Mouse (Mus musculus) CD4-positive, CD25-positive, alpha-beta regulatory T cell, adult 4 months (primary cell): ENCODE data around the gene Ccdc170. TPM values are rescaled to one million over a fixed set of nuclear protein-coding genes. Genes with fewer than 3 reads are reported as not detected.
"Not testable (repeated sequence)": the region's sequence is repeated elsewhere in the genome, so short reads cannot be mapped to it uniquely, and the experiment has no call there.

Source experiments
- ATAC-seq: one replicate; pipeline ENCODE4 v1.8.0; 2017
- polyA plus RNA-seq, 2 experiments: library from polyadenylated mRNA; unstranded; fragments of 100-300 nt; shearing (Covaris generic); gene quantifications; one replicate each; pipeline ENCODE4 v1.2.1; 2017

The Ccdc170 gene
- under 1 TPM; 0.27 to 0.95 TPM for polyA plus RNA-seq

DNA sequence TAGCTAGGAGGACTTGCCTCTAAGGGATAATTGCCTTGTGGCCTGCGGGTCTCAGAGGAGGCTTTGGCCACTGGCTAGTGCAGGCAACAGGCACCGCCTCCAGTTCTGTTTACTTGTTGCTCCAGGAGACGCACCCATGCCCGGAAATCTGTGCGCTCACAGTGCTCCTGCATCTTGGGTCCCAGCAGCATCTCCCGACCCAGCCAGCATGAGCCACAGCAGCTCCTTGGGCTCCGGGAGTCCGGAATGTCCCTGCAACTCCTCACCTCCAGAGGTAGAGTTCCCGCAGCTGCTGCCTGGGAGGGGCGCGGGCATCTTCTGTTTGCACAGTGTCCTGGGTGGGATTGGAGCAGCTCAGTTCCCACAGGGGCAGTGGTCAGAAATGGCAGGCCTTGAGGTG lies at the start of gene Ccdc170:
Gene Ccdc170 (plus strand): TSS at position 148 of the 400 bp plus-strand sequence.
- no peak for ATAC-seq

DNA sequence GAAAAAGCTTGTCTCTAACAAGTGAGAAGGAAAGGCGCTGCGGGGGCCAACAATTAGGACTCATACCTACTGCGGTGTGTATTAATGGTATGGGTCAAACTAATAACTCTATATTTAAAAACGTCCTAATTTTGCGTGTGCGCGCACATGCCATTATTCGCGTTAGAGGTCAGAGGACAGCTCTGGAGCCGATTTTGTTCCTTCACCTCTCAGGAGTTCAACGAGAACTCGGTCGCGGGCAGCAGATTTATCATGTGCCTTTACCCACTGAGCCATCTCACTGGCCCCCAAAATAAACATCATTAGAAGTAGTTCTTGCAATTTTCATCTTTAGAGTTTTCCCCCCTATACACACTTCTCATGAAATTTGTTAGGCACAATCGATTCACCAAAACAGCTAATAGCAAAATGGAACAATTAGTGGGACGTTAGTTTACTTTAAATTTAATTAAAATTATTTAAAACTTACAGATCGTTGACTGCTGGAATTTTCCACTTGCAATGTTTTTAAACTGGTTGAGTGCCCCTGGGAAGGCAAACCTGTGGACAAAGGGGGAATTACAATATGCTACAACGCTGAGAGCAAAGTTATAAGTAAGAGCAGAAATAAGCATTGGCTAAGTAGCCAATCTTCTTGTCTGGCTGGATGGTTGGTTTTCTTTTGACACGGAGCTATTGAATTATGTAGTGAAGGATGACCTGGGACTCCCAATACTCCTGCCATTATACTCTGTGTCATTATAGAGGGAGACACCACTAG lies 49.1 kb upstream of the Ccdc170 start:
- ATAC-seq = no peak

DNA sequence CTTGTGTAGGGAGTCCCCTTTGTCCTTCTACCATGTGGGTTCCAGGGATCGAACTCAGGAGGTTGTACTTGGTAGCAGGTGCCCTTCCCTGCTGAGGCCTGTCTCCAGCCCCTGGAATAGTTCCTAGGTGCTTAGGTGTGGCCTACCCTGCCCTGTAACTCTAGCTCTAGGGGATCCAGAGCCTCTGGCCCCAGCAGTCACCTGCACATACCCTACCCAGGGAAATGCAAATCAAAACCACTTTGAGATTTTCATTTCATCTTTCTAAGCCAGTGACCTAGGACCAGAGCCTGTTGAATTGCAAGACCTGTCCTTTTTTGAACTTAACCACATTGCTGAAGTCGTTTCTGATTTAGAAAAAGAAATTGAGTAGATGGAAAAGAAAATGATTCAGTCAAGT lies 48.4 kb upstream of the Ccdc170 start:
- ATAC-seq = not testable (repeated sequence)

DNA sequence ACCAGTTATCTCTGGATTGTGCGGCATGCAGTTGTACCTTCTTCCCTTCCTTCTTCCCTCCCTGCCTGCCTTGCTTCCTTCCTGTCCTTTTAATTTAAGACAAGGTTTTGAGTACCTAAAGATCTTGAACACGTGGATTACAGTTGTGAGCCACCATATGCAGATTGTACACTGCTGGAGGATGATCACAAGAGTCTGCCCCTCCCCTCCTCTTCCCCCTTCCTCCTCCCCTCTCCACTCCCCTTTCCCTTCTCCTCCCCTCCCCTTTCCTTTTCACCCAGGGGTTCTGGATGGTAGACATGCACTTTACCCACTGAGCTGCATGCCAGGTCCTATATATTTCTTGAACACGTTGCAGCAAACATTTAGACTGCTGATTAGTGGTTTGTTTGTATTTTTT lies 46.9 kb upstream of the Ccdc170 start:
- ATAC-seq = no peak

DNA sequence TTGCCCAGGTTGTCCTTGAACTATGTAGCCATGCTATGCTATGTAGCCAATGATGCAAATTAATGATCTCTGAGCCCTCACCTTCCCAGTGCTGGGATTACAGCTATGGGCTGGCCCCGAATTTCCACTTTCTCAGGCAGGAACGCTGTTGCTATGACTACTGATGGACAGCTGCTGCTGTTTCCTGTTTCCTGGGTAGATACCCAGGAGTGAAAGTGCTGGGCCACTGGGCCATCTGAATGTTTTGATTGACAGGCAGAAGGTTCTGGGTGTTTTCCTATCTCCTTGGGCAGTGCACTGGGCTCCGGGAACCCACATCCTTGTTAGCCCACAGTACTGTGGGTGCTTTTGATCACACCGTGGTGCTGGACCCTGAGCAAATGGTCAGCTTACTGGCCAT lies 25.9 kb upstream of the Ccdc170 start:
- ATAC-seq = peak; percentile 66

DNA sequence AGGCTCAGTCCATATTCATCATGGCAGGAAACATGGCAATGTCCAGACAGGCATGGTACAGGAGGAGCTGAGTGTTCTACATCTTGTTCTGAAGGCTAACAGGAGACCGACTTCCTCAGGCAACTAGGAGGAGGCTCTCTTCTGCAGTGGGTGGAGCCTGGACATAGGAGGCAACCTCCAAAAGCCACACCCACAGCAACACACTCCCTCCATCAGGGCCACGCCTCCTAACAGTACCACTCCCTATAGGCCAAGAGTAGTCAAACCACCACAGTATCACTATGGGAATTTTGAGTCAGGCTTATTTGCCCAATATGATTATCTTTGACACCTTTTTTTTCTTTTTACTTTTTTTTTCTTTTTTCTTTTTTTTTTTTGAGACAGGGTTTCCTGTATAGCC lies 22.1 kb upstream of the Ccdc170 start:
- no peak for ATAC-seq

DNA sequence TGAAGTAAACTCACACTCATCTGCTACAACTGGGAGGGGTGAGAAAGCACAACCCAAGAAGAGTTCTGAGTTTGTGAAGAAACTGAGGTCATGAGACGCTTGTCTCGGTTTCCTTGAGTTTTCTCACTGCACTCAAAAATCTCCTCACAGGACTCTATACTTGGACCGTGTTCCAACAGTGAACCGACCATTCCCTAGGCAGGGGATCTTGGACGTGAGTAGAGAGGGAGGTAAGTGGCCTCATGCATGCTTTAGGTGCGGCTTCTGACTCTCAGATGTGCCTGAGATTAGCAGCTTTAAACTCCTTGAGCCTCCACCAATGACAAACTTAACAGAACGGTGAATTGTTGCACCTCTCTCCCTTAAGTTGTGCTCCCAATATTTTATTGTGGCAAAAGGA lies 16.5 kb upstream of the Ccdc170 start:
- ATAC-seq = no peak

DNA sequence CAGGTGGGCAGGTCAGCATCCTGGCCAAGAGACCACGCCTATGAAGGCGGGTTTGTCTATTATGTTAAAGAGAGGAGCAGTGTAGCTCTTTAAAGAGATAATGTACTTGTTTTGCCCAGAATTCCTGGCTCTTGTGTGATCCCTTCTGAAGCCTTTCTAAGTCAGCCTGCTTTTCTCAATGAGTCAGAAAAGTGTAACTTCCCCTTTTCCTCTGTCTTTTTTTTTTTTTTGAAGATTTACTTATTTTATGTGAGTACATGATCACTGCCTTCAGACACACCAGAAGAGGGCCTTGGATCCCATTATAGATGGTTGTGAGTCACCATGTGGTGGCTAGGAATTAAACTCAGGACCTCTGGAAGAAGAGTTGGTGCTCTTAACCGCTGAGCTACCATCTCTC lies 12.9 kb upstream of the Ccdc170 start:
- no peak for ATAC-seq

DNA sequence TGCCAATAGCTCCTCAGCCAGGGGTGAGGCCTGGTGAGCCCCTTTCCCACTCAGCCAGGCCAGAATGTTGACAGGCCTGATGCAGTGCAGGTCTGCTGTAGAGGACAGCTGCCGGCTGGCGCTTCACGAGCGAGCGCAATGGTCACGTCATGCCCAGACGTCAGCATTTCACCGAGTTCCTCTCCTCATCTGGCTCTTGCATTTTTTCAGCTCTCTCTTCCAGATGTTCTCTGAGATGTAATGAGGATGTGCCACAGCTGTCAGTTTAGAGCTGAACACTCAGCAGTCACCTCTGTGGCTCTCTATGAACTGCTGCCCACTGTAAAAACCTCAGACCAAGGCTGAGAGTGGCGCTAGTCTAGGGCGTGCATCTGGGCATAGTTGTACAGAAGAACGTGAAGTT lies 8.7 kb upstream of the Ccdc170 start:
- no peak for ATAC-seq

DNA sequence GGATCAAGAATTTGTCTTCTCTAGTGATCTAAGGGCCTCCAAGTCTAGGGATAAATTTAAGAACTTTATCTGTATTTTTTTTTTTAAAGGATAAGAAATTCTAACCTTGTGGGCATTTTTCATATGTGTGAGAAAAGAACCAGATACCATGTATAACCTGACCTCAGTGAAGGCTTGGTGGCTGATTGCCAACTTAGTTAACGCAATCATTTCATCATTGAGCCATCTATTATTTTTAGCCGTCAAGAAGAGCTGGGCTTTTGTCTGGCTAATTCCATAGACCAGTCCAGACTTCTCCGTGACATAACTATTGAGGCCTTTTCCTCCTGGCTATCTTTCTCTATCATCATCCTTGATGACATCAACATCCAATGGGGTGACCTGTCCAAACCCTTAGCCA lies 6.9 kb upstream of the Ccdc170 start:
- ATAC-seq = no peak

DNA sequence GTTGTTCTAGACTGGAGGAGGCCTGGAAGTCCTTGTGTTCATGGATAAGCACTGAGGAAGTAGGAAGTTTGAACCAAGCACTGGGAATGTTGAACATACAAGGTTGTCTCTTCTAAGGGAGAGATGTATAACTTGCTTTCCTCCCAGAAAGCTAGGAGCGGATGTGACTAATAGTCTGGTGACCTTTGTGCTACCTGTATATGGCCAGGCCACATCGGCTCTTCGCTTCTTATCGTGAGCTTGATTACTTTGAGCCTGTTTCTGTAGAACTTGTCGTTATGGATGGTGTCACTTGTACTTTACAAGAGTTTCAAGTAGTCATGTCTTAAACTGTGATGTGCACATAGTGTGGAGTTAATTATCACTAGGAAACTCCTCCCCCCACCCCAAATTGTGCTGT lies 5.7 kb upstream of the Ccdc170 start:
- no peak for ATAC-seq

DNA sequence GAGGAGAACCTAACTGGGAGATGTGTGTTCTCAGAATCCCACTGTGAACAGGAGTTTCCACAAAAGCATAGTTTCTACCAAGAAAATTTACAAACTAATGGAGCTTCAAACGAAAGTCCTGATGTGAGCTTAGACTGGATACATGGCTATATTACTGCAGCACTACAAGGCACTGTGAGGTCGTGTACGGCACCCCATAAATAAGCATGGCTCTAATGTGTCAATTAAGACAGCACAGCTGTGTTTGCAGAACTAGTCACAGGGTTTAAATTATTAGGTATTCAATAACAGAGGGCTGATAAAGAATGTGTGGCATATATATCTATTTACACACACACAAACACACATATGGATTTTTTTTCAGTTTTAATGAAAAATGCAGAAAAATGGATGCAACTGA lies 1.4 kb upstream of the Ccdc170 start:
- no peak for ATAC-seq

DNA sequence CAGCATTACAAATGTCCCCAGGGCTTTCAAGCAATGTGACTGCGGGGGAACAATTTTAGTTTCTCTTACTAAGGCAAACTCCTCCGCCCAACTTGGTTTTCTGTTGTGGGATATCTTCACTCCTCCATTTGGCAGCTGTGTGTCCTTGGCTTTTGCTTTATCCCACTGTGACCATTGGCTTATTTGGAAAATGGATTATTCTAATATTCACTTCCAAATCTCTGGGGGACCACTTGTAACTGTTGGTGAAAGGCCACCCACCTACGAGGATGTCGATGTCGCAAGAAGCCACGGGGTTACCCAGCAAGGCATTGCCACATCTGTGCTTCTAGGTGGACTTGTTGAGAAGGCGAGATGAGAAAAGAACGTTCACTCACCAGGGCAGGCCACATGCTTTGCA lies 607 bp upstream of the Ccdc170 start:
- no peak for ATAC-seq

DNA sequence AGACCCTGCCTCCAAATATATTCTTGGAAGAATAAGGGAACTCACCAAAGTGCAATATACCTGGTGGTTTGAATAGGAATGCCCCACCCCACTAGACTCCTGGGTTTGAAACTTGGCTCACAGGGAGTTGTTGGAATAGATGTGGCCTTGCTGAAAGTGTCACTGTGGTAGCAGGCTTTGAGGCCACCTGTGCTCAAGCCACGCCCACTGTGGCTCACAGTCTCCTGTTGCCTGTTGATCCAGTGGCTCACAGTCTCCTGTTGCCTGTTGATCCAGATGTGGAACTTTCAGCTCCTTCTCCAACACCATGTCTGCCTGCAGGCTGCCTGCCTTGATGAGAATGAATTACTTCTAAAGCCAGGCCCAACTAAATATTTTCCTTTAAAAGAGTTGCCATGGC lies 1.5 kb downstream of the Ccdc170 start:
- no peak for ATAC-seq

DNA sequence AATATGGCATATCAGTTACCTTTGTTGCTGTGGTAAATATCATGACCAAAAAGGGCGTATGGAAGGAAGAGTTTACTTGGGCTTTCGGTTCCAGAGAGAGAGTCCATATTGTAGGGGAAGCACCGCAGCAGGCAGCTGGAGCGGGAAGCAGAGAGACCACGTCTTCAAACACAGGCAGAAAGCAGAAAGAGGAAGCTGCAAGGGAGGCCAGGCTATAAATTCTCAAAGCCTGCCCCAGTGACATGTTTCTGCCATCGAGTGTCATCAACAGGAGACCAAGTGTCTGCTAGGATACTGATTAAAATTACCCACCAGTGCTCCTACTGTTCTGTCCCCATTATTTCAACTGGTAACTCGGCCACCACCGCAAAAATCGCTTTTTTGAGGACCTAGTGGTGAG lies 2.7 kb downstream of the Ccdc170 start:
- ATAC-seq = no peak

DNA sequence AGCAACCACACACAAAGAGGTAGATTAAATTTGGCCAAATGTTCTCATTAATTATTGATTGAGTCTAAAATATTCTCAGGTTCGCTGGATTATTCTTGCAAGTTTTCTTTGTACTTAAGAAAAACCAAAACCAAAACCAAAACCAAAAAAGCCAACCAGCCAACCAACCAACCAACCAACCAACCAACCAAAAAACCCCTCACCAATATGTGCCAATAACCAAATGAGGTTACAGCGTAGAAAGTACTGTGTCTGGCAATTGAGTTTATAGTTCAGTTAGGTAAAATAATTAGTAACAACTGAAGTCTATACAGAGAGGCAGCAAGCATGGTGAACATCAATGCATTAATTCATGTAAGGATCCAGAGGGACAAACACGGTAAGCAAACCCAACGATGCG lies 7.6 kb downstream of the Ccdc170 start:
- peak; percentile 74 for ATAC-seq

DNA sequence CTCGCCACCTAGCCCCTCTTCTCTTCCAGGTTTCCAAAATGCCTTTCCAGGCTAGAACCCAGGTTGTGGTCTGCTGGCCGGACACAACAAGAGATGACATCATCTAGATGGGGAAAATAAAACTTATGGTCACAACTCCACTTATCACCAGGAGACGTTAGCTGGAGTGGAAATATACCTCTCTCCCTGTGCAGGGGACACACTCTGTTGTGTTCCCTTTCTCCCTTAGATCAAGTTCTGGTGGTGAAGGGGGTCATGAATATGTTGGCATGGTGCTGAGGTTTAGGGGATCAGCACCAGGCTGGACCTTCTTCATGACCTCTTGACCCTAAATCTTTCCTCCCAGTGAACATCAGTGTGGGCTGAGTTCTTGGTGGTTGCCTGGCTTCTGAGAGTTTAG lies 9.0 kb downstream of the Ccdc170 start:
- no peak for ATAC-seq

DNA sequence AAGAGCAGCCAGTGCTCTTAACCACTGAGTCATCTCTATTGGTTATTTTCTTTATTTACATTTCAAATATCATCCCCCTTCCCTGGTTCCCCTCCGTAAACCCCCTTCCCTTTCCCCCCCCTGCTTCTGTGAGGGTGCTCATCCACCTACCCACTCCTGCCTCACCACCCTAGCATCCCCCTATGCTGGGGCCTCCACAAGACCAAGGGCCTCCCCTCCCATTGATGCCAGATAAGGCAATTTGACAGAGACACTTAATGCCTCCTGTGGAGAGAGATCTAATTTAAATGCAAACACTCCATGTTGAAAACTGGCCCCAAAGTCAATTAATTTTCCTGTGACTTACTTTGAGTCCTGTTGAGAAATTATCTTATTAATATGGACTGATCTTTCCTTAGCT lies 9.7 kb downstream of the Ccdc170 start:
- ATAC-seq = no peak

DNA sequence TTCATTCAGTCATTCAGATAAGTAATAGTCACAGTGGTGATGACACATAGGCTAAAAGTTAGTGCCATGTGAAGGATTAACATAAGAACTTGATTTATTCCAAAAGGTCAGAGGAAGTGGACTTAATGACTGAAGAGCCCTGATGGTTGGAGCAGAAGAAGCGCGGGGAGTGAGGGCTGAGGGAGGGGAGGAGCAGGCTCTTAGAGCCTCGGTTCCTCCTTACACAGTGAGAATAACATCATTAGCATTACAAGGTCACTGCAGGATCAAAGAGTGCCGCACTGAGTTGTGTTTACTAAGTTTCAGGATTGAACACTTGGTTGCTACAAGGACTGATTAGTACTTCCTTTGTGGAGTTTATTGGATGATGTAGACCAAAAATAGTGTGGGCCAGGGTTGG lies 10.6 kb downstream of the Ccdc170 start:
- ATAC-seq = no peak

DNA sequence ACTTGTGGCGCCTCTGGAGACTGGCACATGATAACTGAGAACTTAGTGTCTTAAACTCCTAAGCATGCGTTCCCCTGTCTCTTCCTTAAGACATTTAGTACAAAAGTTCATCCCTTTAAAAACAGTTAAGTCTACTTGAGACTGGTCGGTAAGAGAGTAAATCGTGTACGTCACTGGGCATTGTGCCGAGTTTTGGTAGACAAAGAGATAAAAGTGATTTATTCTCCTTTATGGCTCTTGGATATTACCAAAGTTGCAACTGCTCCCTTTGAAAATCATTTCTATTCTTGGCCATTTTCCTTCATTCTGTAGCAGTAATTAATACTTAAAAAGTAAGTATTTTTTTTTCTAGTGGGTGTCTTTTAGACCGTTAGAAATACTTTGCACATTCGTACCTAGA lies 20.9 kb downstream of the Ccdc170 start:
- no peak for ATAC-seq

DNA sequence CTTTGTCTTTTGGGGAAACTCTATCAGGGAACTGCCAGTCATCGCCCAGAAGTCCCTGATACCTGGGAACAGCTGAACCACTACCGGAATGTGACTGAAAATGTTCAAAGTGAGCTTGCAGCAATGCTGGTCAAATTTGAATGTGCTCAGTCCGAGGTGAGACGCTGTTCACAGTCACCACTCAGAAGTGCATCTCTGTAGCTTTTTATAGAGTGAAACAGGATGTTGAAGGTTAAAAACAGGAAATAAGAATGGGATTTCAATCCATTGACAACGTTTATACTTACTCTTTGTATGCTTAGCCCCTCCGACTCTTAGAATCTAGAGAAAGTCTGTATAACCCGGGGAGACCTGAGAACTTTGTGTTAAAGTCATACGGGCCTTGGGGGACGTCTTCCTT lies 30.4 kb downstream of the Ccdc170 start:
- peak; percentile 70 for ATAC-seq

DNA sequence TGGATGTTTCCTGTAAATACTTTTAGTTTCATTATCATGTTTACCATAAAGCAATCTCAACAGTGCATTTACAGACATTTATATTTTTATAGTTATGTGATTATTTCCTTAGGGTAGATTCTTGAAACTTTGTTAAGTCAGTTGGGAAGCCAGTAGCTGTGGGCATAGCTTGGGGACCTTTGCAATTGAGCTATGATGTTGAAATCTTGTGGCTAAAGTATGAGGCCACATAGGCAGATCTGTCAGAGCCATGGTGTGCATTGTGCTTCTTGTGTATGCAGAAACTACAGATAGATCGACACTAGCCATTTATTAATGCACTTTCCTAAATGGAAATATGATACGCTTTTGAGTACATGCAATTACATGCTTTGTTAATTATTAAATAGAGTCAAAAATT lies 35.3 kb downstream of the Ccdc170 start:
- no peak for ATAC-seq

DNA sequence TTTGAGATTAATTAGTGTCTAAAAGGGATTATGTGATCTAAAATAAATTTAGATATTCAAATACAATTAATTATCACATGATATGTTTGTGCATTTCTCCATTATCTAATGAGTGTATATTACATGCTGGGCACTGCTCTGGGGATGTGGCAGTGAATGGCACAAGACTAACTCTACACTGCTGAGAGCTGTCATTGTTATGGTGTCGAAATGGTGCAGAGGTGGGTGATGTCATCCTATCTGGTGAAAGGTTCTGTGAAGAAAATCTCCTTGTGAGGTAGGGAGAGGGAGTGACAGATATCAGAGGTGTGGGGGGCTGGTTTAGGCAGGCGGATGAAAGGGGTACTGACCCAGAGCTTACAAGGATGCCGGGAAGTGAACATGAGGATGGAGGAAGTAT lies 37.3 kb downstream of the Ccdc170 start:
- ATAC-seq = no peak

DNA sequence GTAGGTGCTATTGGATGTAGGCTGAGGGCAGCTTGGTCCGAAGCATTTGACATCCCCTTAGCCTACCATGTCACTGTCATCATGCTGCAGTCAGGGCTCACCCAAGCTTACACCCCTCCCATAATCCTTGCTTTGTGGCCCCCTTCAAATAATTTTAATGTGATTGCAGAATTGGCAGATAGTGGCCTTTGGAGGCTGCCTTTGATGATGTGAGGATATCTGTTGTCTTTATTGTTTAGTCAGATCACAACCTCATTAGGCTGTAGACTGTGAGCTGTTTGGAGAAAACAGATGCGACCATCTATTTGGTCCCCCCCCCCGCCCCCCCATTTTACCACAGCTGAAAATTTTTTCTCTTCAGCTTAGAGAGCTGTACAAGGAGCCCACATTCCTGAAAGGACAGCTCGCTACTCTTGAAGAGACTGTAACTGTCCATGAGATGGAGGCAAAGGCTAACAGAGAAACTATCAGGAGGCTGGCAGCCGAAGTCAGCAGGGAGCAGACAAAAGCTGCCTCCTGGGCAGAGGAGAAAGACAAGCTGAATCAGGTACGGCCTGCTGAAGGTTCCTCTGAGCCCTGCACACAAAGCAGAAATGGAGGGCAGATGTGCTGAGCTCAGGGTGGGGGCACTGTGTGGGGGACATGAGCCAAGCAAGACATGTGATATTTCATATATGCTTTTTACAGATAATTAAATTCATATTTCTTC lies 38.2 kb downstream of the Ccdc170 start:
- no peak for ATAC-seq

DNA sequence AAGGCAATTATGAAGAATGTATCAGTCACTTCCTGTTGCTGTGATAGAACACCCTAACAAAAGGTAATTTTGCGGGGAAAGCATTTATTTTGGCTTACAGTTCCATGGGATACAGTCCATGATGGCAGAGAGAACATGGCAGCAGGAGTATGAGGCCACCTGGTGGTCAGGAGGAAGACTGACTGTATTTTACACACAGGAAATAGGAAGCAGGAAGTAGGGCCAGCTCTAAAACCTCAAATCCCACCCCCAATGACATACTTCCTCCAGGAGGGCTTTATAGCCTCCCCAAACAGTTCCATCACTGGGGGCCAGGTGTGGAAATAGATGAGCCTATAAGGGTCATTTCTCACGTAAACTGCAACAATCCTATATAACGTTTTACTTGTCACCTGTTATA lies 39.8 kb downstream of the Ccdc170 start:
- peak; percentile 49 for ATAC-seq
